Mouse (Mus musculus) forebrain, embryonic 13.5 days (tissue): Measurements from ENCODE around the gene Nav2. TPM values are rescaled to one million over a fixed set of nuclear protein-coding genes. Genes with fewer than 3 reads are reported as not detected.

ENCODE experiments used
- ATAC-seq: fragments of 200-750 bp; cut with Nextera tagmentation; 2 replicates; pipeline ENCODE4 v1.8.0; 2017
- H3K27ac ChIP-seq: fragments of 300-500 bp; sonication (generic); 2 replicates; pipeline ENCODE4 v1.5.1; 2015; ENCODE audit warnings: inconsistent platforms, mild to moderate bottlenecking, moderate library complexity
- H3K27me3 ChIP-seq: fragments of 300-500 bp; sonication (generic); 2 replicates; pipeline ENCODE4 v1.6.1; 2015; ENCODE audit warnings: mild to moderate bottlenecking, inconsistent platforms
- H3K36me3 ChIP-seq: fragments of 300-500 bp; sonication (generic); 2 replicates; pipeline ENCODE4 v1.6.1; 2015; ENCODE audit warnings: mild to moderate bottlenecking, inconsistent platforms; ENCODE audit not compliant: poor library complexity, severe bottlenecking
- H3K4me1 ChIP-seq: fragments of 300-500 bp; sonication (generic); 2 replicates; pipeline ENCODE4 v1.6.1; 2015; ENCODE audit warnings: inconsistent platforms
- H3K4me2 ChIP-seq: fragments of 300-500 bp; sonication (generic); 2 replicates; pipeline ENCODE4 v1.6.1; 2015; ENCODE audit warnings: inconsistent platforms, mild to moderate bottlenecking, moderate library complexity
- H3K4me3 ChIP-seq: fragments of 300-500 bp; sonication (generic); 2 replicates; pipeline ENCODE4 v1.5.1; 2015; ENCODE audit warnings: mild to moderate bottlenecking, inconsistent platforms
- H3K9ac ChIP-seq: fragments of 300-500 bp; sonication (generic); 2 replicates; pipeline ENCODE4 v1.6.1; 2015; ENCODE audit warnings: mild to moderate bottlenecking, inconsistent platforms
- H3K9me3 ChIP-seq: fragments of 300-500 bp; sonication (generic); replicated peaks from 2 replicates; pipeline ENCODE4 v1.6.1; 2016; ENCODE audit warnings: inconsistent platforms
- WGBS: fragments of 180-500 bp; shearing (Covaris S2); methylation state at CpG from one replicate; pipeline ENCODE4 v1.1.7; 2015; 5-methylcytosine and 5-hydroxymethylcytosine counted together
- polyA plus RNA-seq: library from polyadenylated mRNA; unstranded; fragments of >200 nt; fragmentation: Nextera tagmentation; extraction: Ambion mirVana; gene quantifications from 2 replicates; pipeline ENCODE4 v1.2.1, GENCODE M21; 2015

Gene Nav2
- polyA plus RNA-seq, 1 experiment from 2014 or later: 11.2 TPM

GRCm38 (mm10) chr7:49303600-49304411, 395.3 kb downstream of the Nav2 start:
- no peak overlapping the region for H3K27ac ChIP-seq
- H3K4me2 ChIP-seq: peak overlapping the region; percentile 75
- no peaks in the 10 kb centered on the region for H3K36me3 ChIP-seq
- peaks cover 17% of the 10 kb centered on the region; the same call in 1 of the 2 replicates for H3K4me1 ChIP-seq
- H3K27me3 ChIP-seq: peaks cover 22% of the 10 kb centered on the region
- WGBS: under 1% methylated on average over 31 of the region's 31 CpGs
- peak overlapping the region; percentile 51 for H3K9ac ChIP-seq
- ATAC-seq: peak; percentile 42
- H3K4me3 ChIP-seq: peak overlapping the region; percentile 38
- H3K9me3 ChIP-seq: no peaks in the 10 kb centered on the region

- H3K27ac ChIP-seq: no peak overlapping the region
- H3K27me3 ChIP-seq: peaks cover 14% of the 10 kb centered on the region
- H3K4me1 ChIP-seq: peaks cover 17% of the 10 kb centered on the region; the same call in 1 of the 2 replicates
- ATAC-seq: no peak
- WGBS: 74% methylated on average over 6 of the region's 6 CpGs
- H3K9me3 ChIP-seq: 0 out of 2 replicates have a peak, but pooled peaks cover 8% of the 10 kb centered on the region
- H3K36me3 ChIP-seq: no peaks in the 10 kb centered on the region
- no peak overlapping the region for H3K9ac ChIP-seq
- no peak overlapping the region for H3K4me2 ChIP-seq
- no peak overlapping the region for H3K4me3 ChIP-seq
These were observed 399.2 kb downstream of the Nav2 start for GRCm38 (mm10) chr7:49307717-49308116.

- 0 out of 2 replicates have a peak, but pooled peaks cover 8% of the 10 kb centered on the region for H3K9me3 ChIP-seq
- peaks cover 5% of the 10 kb centered on the region for H3K27me3 ChIP-seq
- no peak for ATAC-seq
- H3K36me3 ChIP-seq: no peaks in the 10 kb centered on the region
- 81% methylated on average over 5 of the region's 5 CpGs for WGBS
- no peak overlapping the region for H3K4me2 ChIP-seq
- no peak overlapping the region for H3K4me3 ChIP-seq
- no peak overlapping the region for H3K9ac ChIP-seq
- no peak overlapping the region for H3K27ac ChIP-seq
- peaks cover 8% of the 10 kb centered on the region; the same call in 1 of the 2 replicates for H3K4me1 ChIP-seq
These were observed 401.2 kb downstream of the Nav2 start for GRCm38 (mm10) chr7:49309746-49310145.

GRCm38 (mm10) chr7:49313945-49314344, 405.4 kb downstream of the Nav2 start:
- H3K9ac ChIP-seq: no peak overlapping the region
- no peaks in the 10 kb centered on the region for H3K27me3 ChIP-seq
- H3K4me1 ChIP-seq: no peaks in the 10 kb centered on the region
- 89% methylated on average over 7 of the region's 7 CpGs for WGBS
- H3K4me2 ChIP-seq: no peak overlapping the region
- 0 out of 2 replicates have a peak, but pooled peaks cover 8% of the 10 kb centered on the region for H3K9me3 ChIP-seq
- no peak for ATAC-seq
- H3K36me3 ChIP-seq: no peaks in the 10 kb centered on the region
- no peak overlapping the region for H3K4me3 ChIP-seq
- no peak overlapping the region for H3K27ac ChIP-seq

- no peaks in the 10 kb centered on the region for H3K36me3 ChIP-seq
- H3K4me1 ChIP-seq: no peaks in the 10 kb centered on the region
- H3K9ac ChIP-seq: no peak overlapping the region
- no peak overlapping the region for H3K27ac ChIP-seq
- ATAC-seq: no peak
- H3K4me3 ChIP-seq: no peak overlapping the region
- no peak overlapping the region for H3K4me2 ChIP-seq
- 0 out of 2 replicates have a peak, but pooled peaks cover 8% of the 10 kb centered on the region for H3K9me3 ChIP-seq
- WGBS: 78% methylated on average over 3 of the region's 3 CpGs
- no peaks in the 10 kb centered on the region for H3K27me3 ChIP-seq
These were observed 406.5 kb downstream of the Nav2 start for GRCm38 (mm10) chr7:49315033-49315432.

- H3K9me3 ChIP-seq: 0 out of 2 replicates have a peak, but pooled peaks cover 8% of the 10 kb centered on the region
- H3K9ac ChIP-seq: no peak overlapping the region
- no peak for ATAC-seq
- H3K27ac ChIP-seq: no peak overlapping the region
- H3K4me3 ChIP-seq: no peak overlapping the region
- H3K36me3 ChIP-seq: no peaks in the 10 kb centered on the region
- no peaks in the 10 kb centered on the region for H3K27me3 ChIP-seq
- peaks cover 3% of the 10 kb centered on the region; the same call in 1 of the 2 replicates for H3K4me1 ChIP-seq
- WGBS: 76% methylated on average over 3 of the region's 3 CpGs
- H3K4me2 ChIP-seq: no peak overlapping the region
These were observed 408.1 kb downstream of the Nav2 start for GRCm38 (mm10) chr7:49316600-49316999.

- WGBS: 89% methylated on average over 15 of the region's 15 CpGs
- H3K27me3 ChIP-seq: no peaks in the 10 kb centered on the region
These were observed 409.8 kb downstream of the Nav2 start for GRCm38 (mm10) chr7:49318183-49318897.

GRCm38 (mm10) chr7:49318898-49319293, 410.4 kb downstream of the Nav2 start:
- Histone ChIP-seq H3K27ac (no peak overlapping the region), H3K4me1 (peaks cover 3% of the 10 kb centered on the region; the same call in 1 of the 2 replicates), H3K27me3 (no peaks in the 10 kb centered on the region), H3K36me3 (no peaks in the 10 kb centered on the region), H3K9ac (no peak overlapping the region), H3K4me2 (no peak overlapping the region), H3K9me3 (no peaks in the 10 kb centered on the region), H3K4me3 (no peak overlapping the region)
- WGBS: 92% methylated on average over 8 of the region's 8 CpGs
- ATAC-seq: no peak

More at GRCm38 (mm10) chr7:49318183-49318897, 409.8 kb downstream of the Nav2 start:
- H3K4me2 ChIP-seq: no peak overlapping the region
- ATAC-seq: no peak
- H3K4me1 ChIP-seq: peaks cover 3% of the 10 kb centered on the region; the same call in 1 of the 2 replicates
- no peak overlapping the region for H3K9ac ChIP-seq
- no peak overlapping the region for H3K4me3 ChIP-seq
- H3K9me3 ChIP-seq: no peaks in the 10 kb centered on the region
- no peak overlapping the region for H3K27ac ChIP-seq
- H3K36me3 ChIP-seq: no peaks in the 10 kb centered on the region

GRCm38 (mm10) chr7:49319981-49320380, 411.5 kb downstream of the Nav2 start:
- no peak for ATAC-seq
- Histone ChIP-seq H3K4me3 (no peak overlapping the region), H3K4me1 (peaks cover 3% of the 10 kb centered on the region; the same call in 1 of the 2 replicates), H3K9me3 (no peaks in the 10 kb centered on the region; the same call in 1 of the 2 replicates), H3K36me3 (no peaks in the 10 kb centered on the region), H3K4me2 (no peak overlapping the region), H3K27me3 (no peaks in the 10 kb centered on the region), H3K27ac (no peak overlapping the region), H3K9ac (no peak overlapping the region)
- WGBS: 81% methylated on average over 1 of the region's 1 CpGs

GRCm38 (mm10) chr7:49321124-49321531, 412.6 kb downstream of the Nav2 start:
- no peak overlapping the region for H3K4me3 ChIP-seq
- no peaks in the 10 kb centered on the region; the same call in 1 of the 2 replicates for H3K9me3 ChIP-seq
- H3K36me3 ChIP-seq: no peaks in the 10 kb centered on the region
- H3K4me1 ChIP-seq: peaks cover 5% of the 10 kb centered on the region
- H3K9ac ChIP-seq: no peak overlapping the region
- 72% methylated on average over 8 of the region's 8 CpGs for WGBS
- H3K27me3 ChIP-seq: no peaks in the 10 kb centered on the region
- no peak for ATAC-seq
- H3K4me2 ChIP-seq: no peak overlapping the region
- H3K27ac ChIP-seq: no peak overlapping the region

GRCm38 (mm10) chr7:49322179-49322578, 413.7 kb downstream of the Nav2 start:
- H3K4me3 ChIP-seq: no peak overlapping the region
- no peak for ATAC-seq
- no peaks in the 10 kb centered on the region for H3K36me3 ChIP-seq
- H3K4me2 ChIP-seq: no peak overlapping the region
- WGBS: 81% methylated on average over 2 of the region's 2 CpGs
- H3K4me1 ChIP-seq: peaks cover 8% of the 10 kb centered on the region
- no peak overlapping the region for H3K9ac ChIP-seq
- H3K9me3 ChIP-seq: no peaks in the 10 kb centered on the region; the same call in 1 of the 2 replicates
- H3K27me3 ChIP-seq: no peaks in the 10 kb centered on the region
- H3K27ac ChIP-seq: no peak overlapping the region

GRCm38 (mm10) chr7:49324575-49324974, 416.1 kb downstream of the Nav2 start:
- ATAC-seq: no peak
- Histone ChIP-seq H3K4me2 (no peak overlapping the region), H3K9me3 (no peaks in the 10 kb centered on the region; the same call in 1 of the 2 replicates), H3K9ac (no peak overlapping the region), H3K27me3 (no peaks in the 10 kb centered on the region), H3K36me3 (no peaks in the 10 kb centered on the region), H3K4me3 (no peak overlapping the region), H3K27ac (no peak overlapping the region), H3K4me1 (peaks cover 8% of the 10 kb centered on the region)
- 93% methylated on average over 2 of the region's 2 CpGs for WGBS
